Mouse (Mus musculus) midbrain, embryonic 14.5 days (tissue): ENCODE results near the gene Slamf8. TPM values are rescaled to one million over a fixed set of nuclear protein-coding genes. Genes with fewer than 3 reads are reported as not detected.

Source experiments
- ATAC-seq: fragments of 200-750 bp; cut with Nextera tagmentation; 2 replicates; pipeline ENCODE4 v1.8.0; 2017; ENCODE audit warnings: moderate number of reproducible peaks, moderate library complexity; ENCODE audit not compliant: low FRiP score, low TSS enrichment
- DNase-seq: peaks from one replicate; pipeline ENCODE4 v3.0.0-alpha.2; 2015
- H3K27ac ChIP-seq: fragments of 300-500 bp; sonication (generic); replicated peaks from 2 replicates; pipeline ENCODE4 v1.5.1; 2014; ENCODE audit warnings: mild to moderate bottlenecking, low read depth, low read length, moderate library complexity
- H3K27me3 ChIP-seq: fragments of 300-500 bp; sonication (generic); 2 replicates; pipeline ENCODE4 v1.6.1; 2014; ENCODE audit warnings: low read length, control low read depth, mixed read lengths; ENCODE audit not compliant: control insufficient read depth, insufficient read depth
- H3K36me3 ChIP-seq: fragments of 300-500 bp; sonication (generic); 2 replicates; pipeline ENCODE4 v1.6.1; 2014; ENCODE audit warnings: low read length, control low read depth; ENCODE audit not compliant: control insufficient read depth, insufficient read depth
- H3K4me1 ChIP-seq: fragments of 300-500 bp; sonication (generic); 2 replicates; pipeline ENCODE4 v1.6.1; 2014; ENCODE audit warnings: mild to moderate bottlenecking, antibody characterized with exemption, low read length, control low read depth; ENCODE audit not compliant: control insufficient read depth, insufficient read depth
- H3K4me2 ChIP-seq: fragments of 300-500 bp; sonication (generic); 2 replicates; pipeline ENCODE4 v1.6.1; 2014; ENCODE audit warnings: mild to moderate bottlenecking, low read length, moderate library complexity
- H3K4me3 ChIP-seq: fragments of 300-500 bp; sonication (generic); replicated peaks from 2 replicates; pipeline ENCODE4 v1.5.1; 2014; ENCODE audit warnings: low read depth, low read length
- H3K9ac ChIP-seq: fragments of 300-500 bp; sonication (generic); replicated peaks from 2 replicates; pipeline ENCODE4 v1.6.1; 2014; ENCODE audit warnings: mild to moderate bottlenecking, low read length, moderate library complexity
- H3K9me3 ChIP-seq: fragments of 300-500 bp; sonication (generic); 2 replicates; pipeline ENCODE4 v1.6.1; 2016; ENCODE audit warnings: low read length, control low read depth, mixed read lengths; ENCODE audit not compliant: control insufficient read depth
- WGBS: fragments of 180-500 bp; shearing (Covaris S2); extraction: QIAGEN DNeasy Blood & Tissue Kit; methylation state at CpG from one replicate; pipeline ENCODE4 v1.1.7; 2014; 5-methylcytosine and 5-hydroxymethylcytosine counted together
- polyA plus RNA-seq: library from polyadenylated mRNA; unstranded; fragments of >200 nt; fragmentation: Nextera tagmentation; extraction: Ambion mirVana; gene quantifications from 2 replicates; pipeline ENCODE4 v1.2.1, GENCODE M21; 2014

Gene Slamf8
- polyA plus RNA-seq, 1 experiment from 2014 or later: 0.42 TPM

- Histone ChIP-seq H3K4me2 (no peak overlapping the region), H3K4me1 (peaks cover 16% of the 10 kb centered on the region), H3K27ac (no peak overlapping the region), H3K9ac (no peak overlapping the region), H3K27me3 (no peaks in the 10 kb centered on the region), H3K36me3 (no peaks in the 10 kb centered on the region), H3K9me3 (no peaks in the 10 kb centered on the region), H3K4me3 (no peak overlapping the region)
- no peak for ATAC-seq
- no peak for DNase-seq
- 56% methylated on average over 1 of the region's 1 CpGs for WGBS
These were observed 22.4 kb upstream of the Slamf8 start for GRCm38 (mm10) chr1:172612745-172613144.

- H3K4me1 ChIP-seq: 0 out of 2 replicates have a peak, but pooled peaks cover 3% of the 10 kb centered on the region
- H3K4me2 ChIP-seq: no peak overlapping the region
- no peak for ATAC-seq
- H3K27me3 ChIP-seq: no peaks in the 10 kb centered on the region
- no peaks in the 10 kb centered on the region for H3K9me3 ChIP-seq
- no peak overlapping the region for H3K9ac ChIP-seq
- 87% methylated on average over 10 of the region's 10 CpGs for WGBS
- H3K4me3 ChIP-seq: no peak overlapping the region
- no peaks in the 10 kb centered on the region for H3K36me3 ChIP-seq
- H3K27ac ChIP-seq: no peak overlapping the region
- DNase-seq: no peak
These were observed 20.9 kb upstream of the Slamf8 start for GRCm38 (mm10) chr1:172611304-172611703.

DNA sequence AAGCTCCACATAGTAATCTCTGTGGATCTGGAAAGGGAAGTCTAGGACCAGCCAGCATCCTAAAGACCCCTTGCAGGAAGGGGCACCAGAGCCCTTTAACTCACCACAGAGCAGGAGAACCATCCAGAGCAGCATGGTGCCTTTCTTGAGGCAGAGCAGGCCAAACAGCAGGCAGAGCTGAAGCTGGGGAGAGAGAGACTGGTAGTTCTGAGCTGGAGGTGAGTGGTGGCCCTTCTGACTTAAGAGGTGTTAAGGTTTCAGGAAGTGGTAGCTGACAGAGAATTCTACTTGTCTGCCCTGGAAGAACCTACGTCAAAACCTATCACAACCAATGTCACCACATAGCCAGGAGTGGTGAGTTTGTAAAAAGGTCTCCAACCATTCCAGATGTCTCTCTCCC lies 12.0 kb upstream of the Slamf8 start, which contains the start of gene Fcrl6:
Gene Fcrl6, minus strand, starts transcription at position 226 of the 400 bp plus-strand sequence.
- no peak for DNase-seq
- no peak within 1 kb of the TSS for H3K9ac ChIP-seq
- no peaks in the 10 kb centered on the region for H3K36me3 ChIP-seq
- WGBS: 82% methylated on average over 1 of the region's 1 CpGs
- H3K27me3 ChIP-seq: no peaks in the 10 kb centered on the region
- ATAC-seq: no peak
- H3K4me1 ChIP-seq: no peaks in the 10 kb centered on the region
- no peak within 1 kb of the TSS for H3K4me3 ChIP-seq
- H3K9me3 ChIP-seq: no peaks in the 10 kb centered on the region
- no peak within 1 kb of the TSS for H3K27ac ChIP-seq
- no peak within 1 kb of the TSS for H3K4me2 ChIP-seq

DNA sequence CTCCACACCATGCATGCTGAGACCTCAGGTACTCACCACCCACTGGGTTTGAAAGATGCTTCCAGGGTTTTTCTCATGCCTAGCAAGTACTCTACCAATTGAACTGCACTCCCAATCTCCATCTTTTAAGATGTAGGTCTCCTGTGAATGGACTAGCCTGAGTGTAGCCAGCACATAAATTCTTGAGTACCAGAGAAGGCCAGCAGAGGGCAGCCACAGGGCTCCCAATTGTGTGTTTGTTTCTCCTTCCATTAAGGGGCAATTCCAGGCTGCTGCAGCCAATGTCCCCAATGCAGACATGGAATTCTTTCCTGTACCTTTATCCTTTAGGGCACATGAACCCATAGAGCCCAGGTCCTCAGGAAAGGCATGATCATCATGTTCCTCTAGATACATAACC lies 4.1 kb upstream of the Slamf8 start:
- Histone ChIP-seq H3K4me1 (no peaks in the 10 kb centered on the region), H3K4me3 (no peak overlapping the region), H3K27ac (no peak overlapping the region), H3K9ac (no peak overlapping the region), H3K27me3 (no peaks in the 10 kb centered on the region), H3K4me2 (no peak overlapping the region), H3K9me3 (no peaks in the 10 kb centered on the region), H3K36me3 (no peaks in the 10 kb centered on the region)
- DNase-seq (peak; percentile 76), ATAC-seq (no peak)

DNA sequence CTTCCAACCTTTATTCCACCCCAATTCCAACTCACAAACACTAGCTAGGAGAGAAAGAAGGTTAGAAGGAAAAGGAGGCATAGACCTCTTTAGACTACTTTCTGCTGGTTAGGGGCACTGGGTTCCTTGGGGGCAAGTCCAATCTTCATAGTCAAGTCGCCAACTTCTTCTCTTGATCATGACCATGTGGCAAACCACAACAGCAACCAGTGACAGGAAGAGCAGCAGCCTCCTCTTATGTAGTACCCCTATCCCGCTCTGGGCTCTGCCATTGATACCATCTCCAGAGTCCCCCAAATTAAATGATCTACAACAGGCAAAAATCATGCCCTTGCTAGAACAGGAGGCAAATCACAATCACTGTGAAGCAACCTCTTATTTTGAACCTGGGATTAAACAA lies 3.6 kb upstream of the Slamf8 start:
- Histone ChIP-seq H3K4me3 (no peak overlapping the region), H3K27me3 (no peaks in the 10 kb centered on the region), H3K4me1 (no peaks in the 10 kb centered on the region), H3K4me2 (no peak overlapping the region), H3K27ac (no peak overlapping the region), H3K36me3 (no peaks in the 10 kb centered on the region), H3K9ac (no peak overlapping the region), H3K9me3 (no peaks in the 10 kb centered on the region)
- ATAC-seq (no peak), DNase-seq (no peak)
- 87% methylated on average over 2 of the region's 2 CpGs for WGBS

DNA sequence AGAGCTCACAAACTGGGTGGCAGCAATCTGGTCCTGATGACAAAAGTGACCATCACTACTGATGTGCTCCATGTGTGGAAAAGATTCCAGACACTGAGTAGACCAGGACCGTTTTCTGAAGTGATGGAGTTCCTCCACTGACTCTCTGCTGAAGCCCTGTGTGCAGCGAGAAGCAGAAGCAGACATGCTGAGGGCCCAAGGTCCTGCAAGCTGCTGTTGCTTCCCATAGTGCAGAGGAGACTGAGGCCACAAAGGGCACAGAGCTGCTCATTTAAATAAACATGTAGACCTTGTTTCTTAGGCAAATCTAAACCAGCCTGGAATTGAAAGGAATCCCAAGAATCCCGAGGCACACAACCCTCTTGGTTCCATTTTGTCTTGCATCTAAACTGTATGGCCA lies 3.0 kb upstream of the Slamf8 start:
- no peak for DNase-seq

DNA sequence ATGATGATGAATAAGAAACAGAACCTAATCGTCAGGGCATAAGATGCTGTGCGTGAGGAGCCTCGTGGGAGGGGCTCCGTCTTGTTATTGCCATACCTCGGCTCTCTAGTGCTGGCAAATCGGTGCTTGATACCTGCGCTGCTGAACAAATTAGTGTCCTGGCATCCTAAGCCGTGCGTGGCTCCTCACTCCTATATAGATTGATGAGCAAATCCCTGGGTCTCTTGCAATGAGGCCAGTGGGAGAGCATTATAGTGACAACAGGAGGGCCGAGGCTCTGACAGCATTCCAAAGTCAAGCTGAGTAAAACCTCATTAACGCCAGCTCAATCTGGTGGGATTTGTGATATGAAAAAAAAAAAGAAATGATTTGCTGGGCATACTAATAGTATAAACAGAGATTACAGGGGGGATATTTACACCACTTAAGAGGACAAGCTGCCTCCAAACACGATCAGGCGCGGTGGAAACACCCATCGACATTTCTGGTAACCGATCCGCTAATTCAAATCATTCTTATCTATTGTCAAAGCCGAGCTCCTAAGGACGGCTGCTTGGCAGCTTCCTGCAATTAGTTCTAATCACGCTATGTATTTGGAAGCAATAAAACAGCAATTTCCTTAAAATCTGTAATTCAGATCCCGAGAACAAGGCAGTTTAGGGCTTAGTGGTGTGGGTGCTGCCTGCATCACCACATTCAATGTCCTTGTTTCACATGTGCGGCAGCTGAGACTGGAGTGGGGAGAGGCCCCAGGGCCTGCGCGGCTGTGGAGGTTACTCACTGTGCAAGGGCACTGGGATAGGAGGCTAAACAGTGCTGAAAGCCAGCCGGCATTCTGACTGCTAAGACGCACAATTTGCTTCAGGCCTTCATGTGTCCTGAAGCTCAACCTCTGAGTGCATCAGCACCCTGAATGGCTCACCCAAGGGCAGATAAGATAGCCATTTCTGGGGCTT lies 4.5 kb downstream of the Slamf8 start:
- Histone ChIP-seq H3K4me3 (no peak overlapping the region), H3K9ac (peak overlapping the region; percentile 26; the same call in 1 of the 2 replicates), H3K4me2 (peak overlapping the region; percentile 28), H3K27ac (peak overlapping the region; percentile 37), H3K9me3 (no peaks in the 10 kb centered on the region), H3K4me1 (peaks cover 12% of the 10 kb centered on the region), H3K36me3 (no peaks in the 10 kb centered on the region), H3K27me3 (no peaks in the 10 kb centered on the region)
- DNase-seq: peak; percentile 64
- WGBS: 14% methylated on average over 26 of the region's 26 CpGs
- ATAC-seq: peak; percentile 60; the same call in 1 of the 2 replicates

More for the DNA sequence above, 3.0 kb upstream of the Slamf8 start:
- Histone ChIP-seq H3K27me3 (no peaks in the 10 kb centered on the region), H3K4me1 (no peaks in the 10 kb centered on the region), H3K4me2 (no peak overlapping the region), H3K9me3 (no peaks in the 10 kb centered on the region), H3K36me3 (no peaks in the 10 kb centered on the region), H3K9ac (no peak overlapping the region), H3K4me3 (no peak overlapping the region), H3K27ac (no peak overlapping the region)
- no peak for ATAC-seq
- 67% methylated on average over 3 of the region's 3 CpGs for WGBS

GRCm38 (mm10) chr1:172585026-172585425 lies 5.3 kb downstream of the Slamf8 start:
- H3K36me3 ChIP-seq: no peaks in the 10 kb centered on the region
- no peak overlapping the region for H3K9ac ChIP-seq

GRCm38 (mm10) chr1:172584271-172584670 lies 6.1 kb downstream of the Slamf8 start:
- DNase-seq (no peak), ATAC-seq (no peak)
- peaks cover 12% of the 10 kb centered on the region for H3K4me1 ChIP-seq
- H3K9ac ChIP-seq: no peak overlapping the region
- no peak overlapping the region for H3K4me3 ChIP-seq
- no peaks in the 10 kb centered on the region for H3K27me3 ChIP-seq
- 86% methylated on average over 6 of the region's 6 CpGs for WGBS
- no peak overlapping the region for H3K4me2 ChIP-seq
- H3K27ac ChIP-seq: no peak overlapping the region
- no peaks in the 10 kb centered on the region for H3K9me3 ChIP-seq
- H3K36me3 ChIP-seq: no peaks in the 10 kb centered on the region

More at GRCm38 (mm10) chr1:172585026-172585425, 5.3 kb downstream of the Slamf8 start:
- Histone ChIP-seq H3K27ac (no peak overlapping the region), H3K4me3 (no peak overlapping the region), H3K4me2 (0 out of 2 replicates have a peak overlapping the region, but pooled peaks have one; percentile 28), H3K4me1 (peaks cover 12% of the 10 kb centered on the region), H3K9me3 (no peaks in the 10 kb centered on the region), H3K27me3 (no peaks in the 10 kb centered on the region)
- DNase-seq (no peak), ATAC-seq (peak; percentile 1; the same call in 1 of the 2 replicates)
- whole genome bisulfite sequencing: 46% methylated on average over 4 of the region's 4 CpGs
